Mouse (Mus musculus) bone marrow macrophage, adult 2 months (primary cell): ENCODE measurements around the gene Fars2.

Experiments
- CTCF ChIP-seq: IDR thresholded peaks from 2 replicates; pipeline ENCODE4 v1.5.1; 2012; ENCODE audit warnings: low read depth, mild to moderate bottlenecking, low read length, moderate library complexity
- POLR2A ChIP-seq: IDR thresholded peaks from 2 replicates; pipeline ENCODE4 v1.6.1; 2012; ENCODE audit warnings: mild to moderate bottlenecking, low read depth, low read length, borderline replicate concordance

GRCm38 (mm10) chr13:36221897-36222296 lies 104.7 kb downstream of the Fars2 start:
- no peak for TF ChIP-seq POLR2A
- TF ChIP-seq CTCF = no peak
